Mouse (Mus musculus) midbrain, embryonic 12.5 days (tissue): ENCODE results near the gene Zfyve21. TPM values are rescaled to one million over a fixed set of nuclear protein-coding genes. Genes with fewer than 3 reads are reported as not detected.

Source experiments
- ATAC-seq: fragments of 200-750 bp; cut with Nextera tagmentation; 2 replicates; pipeline ENCODE4 v1.8.0; 2017; ENCODE audit warnings: low read depth, moderate TSS enrichment, moderate library complexity; ENCODE audit not compliant: low FRiP score
- H3K27ac ChIP-seq: fragments of 300-500 bp; sonication (generic); replicated peaks from 2 replicates; pipeline ENCODE4 v1.5.1; 2016; ENCODE audit warnings: mild to moderate bottlenecking
- H3K27me3 ChIP-seq: fragments of 300-500 bp; sonication (generic); 2 replicates; pipeline ENCODE4 v1.6.1; 2016; ENCODE audit warnings: mild to moderate bottlenecking
- H3K36me3 ChIP-seq: fragments of 300-500 bp; sonication (generic); 2 replicates; pipeline ENCODE4 v1.6.1; 2016
- H3K4me1 ChIP-seq: fragments of 300-500 bp; sonication (generic); 2 replicates; pipeline ENCODE4 v1.6.1; 2016
- H3K4me2 ChIP-seq: fragments of 300-500 bp; sonication (generic); replicated peaks from 2 replicates; pipeline ENCODE4 v1.6.1; 2016; ENCODE audit warnings: mild to moderate bottlenecking, moderate library complexity
- H3K4me3 ChIP-seq: fragments of 300-500 bp; sonication (generic); 2 replicates; pipeline ENCODE4 v1.5.1; 2016; ENCODE audit warnings: mild to moderate bottlenecking
- H3K9ac ChIP-seq: fragments of 300-500 bp; sonication (generic); replicated peaks from 2 replicates; pipeline ENCODE4 v1.6.1; 2016; ENCODE audit warnings: mild to moderate bottlenecking, moderate library complexity
- H3K9me3 ChIP-seq: fragments of 300-500 bp; sonication (generic); 2 replicates; pipeline ENCODE4 v1.6.1; 2016; ENCODE audit warnings: mild to moderate bottlenecking
- WGBS: fragments of 180-500 bp; shearing (Covaris S2); methylation state at CpG from one replicate; pipeline ENCODE4 v1.1.7; 2016; 5-methylcytosine and 5-hydroxymethylcytosine counted together
- polyA plus RNA-seq: library from polyadenylated mRNA; unstranded; fragments of >200 nt; fragmentation: Nextera tagmentation; extraction: Ambion mirVana; gene quantifications from 2 replicates; pipeline ENCODE4 v1.2.1, GENCODE M21; 2016

Gene Zfyve21
- polyA plus RNA-seq, 1 experiment from 2014 or later = 54.1 TPM

- H3K36me3 ChIP-seq = peaks cover 67% of the 10 kb centered on the region
- ATAC-seq = no peak
Observed at GRCm38 (mm10) chr12:111829447-111829846, 15.5 kb downstream of the Zfyve21 start.

GRCm38 (mm10) chr12:111829954-111830353 lies 16.0 kb downstream of the Zfyve21 start:
- Histone ChIP-seq H3K4me2 (no peak overlapping the region), H3K9ac (no peak overlapping the region), H3K27me3 (no peaks in the 10 kb centered on the region), H3K27ac (peak overlapping the region; percentile 25), H3K9me3 (no peaks in the 10 kb centered on the region), H3K4me1 (peaks cover 5% of the 10 kb centered on the region; the same call in 1 of the 2 replicates), H3K36me3 (peaks cover 62% of the 10 kb centered on the region), H3K4me3 (no peak overlapping the region)
- no peak for ATAC-seq
- WGBS = 87% methylated on average over 9 of the region's 9 CpGs

More at GRCm38 (mm10) chr12:111829447-111829846, 15.5 kb downstream of the Zfyve21 start:
- Histone ChIP-seq H3K27ac (peak overlapping the region; percentile 46), H3K4me2 (no peak overlapping the region), H3K4me1 (peaks cover 5% of the 10 kb centered on the region; the same call in 1 of the 2 replicates), H3K9me3 (no peaks in the 10 kb centered on the region), H3K4me3 (no peak overlapping the region), H3K9ac (no peak overlapping the region), H3K27me3 (no peaks in the 10 kb centered on the region)
- 56% methylated on average over 5 of the region's 5 CpGs for WGBS

GRCm38 (mm10) chr12:111830375-111830774 lies 16.4 kb downstream of the Zfyve21 start:
- peaks cover 5% of the 10 kb centered on the region; the same call in 1 of the 2 replicates for H3K4me1 ChIP-seq
- H3K4me2 ChIP-seq = no peak overlapping the region
- 88% methylated on average over 10 of the region's 10 CpGs for WGBS
- H3K27me3 ChIP-seq = no peaks in the 10 kb centered on the region
- H3K4me3 ChIP-seq = no peak overlapping the region
- H3K27ac ChIP-seq = no peak overlapping the region
- no peaks in the 10 kb centered on the region for H3K9me3 ChIP-seq
- ATAC-seq = no peak
- peaks cover 58% of the 10 kb centered on the region for H3K36me3 ChIP-seq
- H3K9ac ChIP-seq = no peak overlapping the region

GRCm38 (mm10) chr12:111832643-111833042 lies 18.7 kb downstream of the Zfyve21 start:
- WGBS = 88% methylated on average over 5 of the region's 5 CpGs
- peaks cover 35% of the 10 kb centered on the region for H3K36me3 ChIP-seq
- no peak overlapping the region for H3K4me2 ChIP-seq
- H3K9me3 ChIP-seq = no peaks in the 10 kb centered on the region
- H3K4me1 ChIP-seq = peaks cover 5% of the 10 kb centered on the region; the same call in 1 of the 2 replicates
- no peaks in the 10 kb centered on the region for H3K27me3 ChIP-seq
- H3K4me3 ChIP-seq = no peak overlapping the region
- no peak overlapping the region for H3K9ac ChIP-seq
- H3K27ac ChIP-seq = no peak overlapping the region
- ATAC-seq = no peak

GRCm38 (mm10) chr12:111833457-111833856 lies 19.5 kb downstream of the Zfyve21 start:
- Histone ChIP-seq H3K27me3 (no peaks in the 10 kb centered on the region), H3K36me3 (peaks cover 27% of the 10 kb centered on the region; the same call in 1 of the 2 replicates), H3K9me3 (no peaks in the 10 kb centered on the region), H3K27ac (no peak overlapping the region), H3K9ac (no peak overlapping the region), H3K4me1 (peaks cover 5% of the 10 kb centered on the region; the same call in 1 of the 2 replicates), H3K4me2 (no peak overlapping the region), H3K4me3 (no peak overlapping the region)
- ATAC-seq = no peak
- 82% methylated on average over 10 of the region's 10 CpGs for WGBS

GRCm38 (mm10) chr12:111842565-111843433 lies 28.8 kb downstream of the Zfyve21 start:
- no peak for ATAC-seq
- no peaks in the 10 kb centered on the region for H3K36me3 ChIP-seq
- no peaks in the 10 kb centered on the region for H3K27me3 ChIP-seq
- no peak overlapping the region for H3K4me2 ChIP-seq
- no peak overlapping the region for H3K9ac ChIP-seq
- no peaks in the 10 kb centered on the region for H3K9me3 ChIP-seq
- H3K4me1 ChIP-seq = no peaks in the 10 kb centered on the region
- no peak overlapping the region for H3K4me3 ChIP-seq
- H3K27ac ChIP-seq = no peak overlapping the region
- 80% methylated on average over 15 of the region's 15 CpGs for WGBS

- WGBS = 58% methylated on average over 2 of the region's 2 CpGs
- no peak overlapping the region for H3K4me3 ChIP-seq
- no peak for ATAC-seq
- H3K36me3 ChIP-seq = no peaks in the 10 kb centered on the region
- no peak overlapping the region for H3K4me2 ChIP-seq
- no peak overlapping the region for H3K27ac ChIP-seq
- no peaks in the 10 kb centered on the region for H3K4me1 ChIP-seq
- H3K9me3 ChIP-seq = no peaks in the 10 kb centered on the region
- no peak overlapping the region for H3K9ac ChIP-seq
- H3K27me3 ChIP-seq = no peaks in the 10 kb centered on the region
Observed at GRCm38 (mm10) chr12:111843470-111843869, 29.5 kb downstream of the Zfyve21 start.

- H3K9me3 ChIP-seq = no peaks in the 10 kb centered on the region
- no peak for ATAC-seq
- no peaks in the 10 kb centered on the region for H3K36me3 ChIP-seq
- H3K9ac ChIP-seq = no peak overlapping the region
- WGBS = 89% methylated on average over 4 of the region's 4 CpGs
- no peak overlapping the region for H3K27ac ChIP-seq
- no peak overlapping the region for H3K4me3 ChIP-seq
- no peak overlapping the region for H3K4me2 ChIP-seq
- H3K4me1 ChIP-seq = no peaks in the 10 kb centered on the region
- H3K27me3 ChIP-seq = no peaks in the 10 kb centered on the region
Observed at GRCm38 (mm10) chr12:111845953-111846352, 32.0 kb downstream of the Zfyve21 start.

GRCm38 (mm10) chr12:111846815-111847214 lies 32.8 kb downstream of the Zfyve21 start:
- no peak overlapping the region for H3K4me3 ChIP-seq
- no peaks in the 10 kb centered on the region for H3K9me3 ChIP-seq
- H3K4me1 ChIP-seq = no peaks in the 10 kb centered on the region
- WGBS = 88% methylated on average over 10 of the region's 10 CpGs
- no peak for ATAC-seq
- no peak overlapping the region for H3K4me2 ChIP-seq
- H3K27ac ChIP-seq = no peak overlapping the region
- H3K27me3 ChIP-seq = no peaks in the 10 kb centered on the region
- no peaks in the 10 kb centered on the region for H3K36me3 ChIP-seq
- H3K9ac ChIP-seq = no peak overlapping the region

- no peaks in the 10 kb centered on the region for H3K36me3 ChIP-seq
- H3K9ac ChIP-seq = no peak overlapping the region
- no peak overlapping the region for H3K4me3 ChIP-seq
- no peak overlapping the region for H3K4me2 ChIP-seq
- no peaks in the 10 kb centered on the region for H3K9me3 ChIP-seq
- H3K27me3 ChIP-seq = no peaks in the 10 kb centered on the region
- no peak for ATAC-seq
- WGBS = 79% methylated on average over 9 of the region's 9 CpGs
- H3K27ac ChIP-seq = no peak overlapping the region
- no peaks in the 10 kb centered on the region for H3K4me1 ChIP-seq
Observed at GRCm38 (mm10) chr12:111848300-111848798, 34.4 kb downstream of the Zfyve21 start.

- no peak for ATAC-seq
- Histone ChIP-seq H3K36me3 (no peaks in the 10 kb centered on the region), H3K9me3 (no peaks in the 10 kb centered on the region), H3K27ac (no peak overlapping the region), H3K4me2 (no peak overlapping the region), H3K4me3 (no peak overlapping the region), H3K4me1 (no peaks in the 10 kb centered on the region), H3K9ac (no peak overlapping the region), H3K27me3 (no peaks in the 10 kb centered on the region)
- 56% methylated on average over 2 of the region's 2 CpGs for WGBS
Observed at GRCm38 (mm10) chr12:111851235-111851634, 37.3 kb downstream of the Zfyve21 start.

- ATAC-seq = no peak
- Histone ChIP-seq H3K36me3 (no peaks in the 10 kb centered on the region), H3K4me3 (no peak overlapping the region), H3K27ac (no peak overlapping the region), H3K4me1 (no peaks in the 10 kb centered on the region), H3K4me2 (no peak overlapping the region), H3K9ac (no peak overlapping the region), H3K9me3 (no peaks in the 10 kb centered on the region), H3K27me3 (no peaks in the 10 kb centered on the region)
- WGBS = 70% methylated on average over 5 of the region's 5 CpGs
Observed at GRCm38 (mm10) chr12:111851745-111852144, 37.8 kb downstream of the Zfyve21 start.
